Mouse (Mus musculus): ENCODE results near the gene Hsd17b2.

GRCm38 (mm10) chr8:117692131-117692530, 9.6 kb upstream of the Hsd17b2 start:
- no peak for TF ChIP-seq CTCF (IDR thresholded peaks at IDR 0.05; ENCODE audit: control insufficient read depth, insufficient read depth, low read length)
- no peak for TF ChIP-seq POLR2A (IDR thresholded peaks at IDR 0.05; ENCODE audit: borderline replicate concordance, control insufficient read depth, low read depth, low read length)

All from bone marrow, adult 2 months (tissue).